Mouse (Mus musculus) kidney, embryonic 16.5 days (tissue): ENCODE data around the gene Atp5d. TPM values are rescaled to one million over a fixed set of nuclear protein-coding genes. Genes with fewer than 3 reads are reported as not detected.

Experiments
- ATAC-seq: fragments of 200-750 bp; cut with Nextera tagmentation; 2 replicates; pipeline ENCODE4 v1.8.0; 2017; ENCODE audit warnings: moderate TSS enrichment; ENCODE audit not compliant: low FRiP score, low TSS enrichment
- H3K27ac ChIP-seq: fragments of 300-500 bp; sonication (generic); 2 replicates; pipeline ENCODE4 v1.5.1; 2014; ENCODE audit warnings: low read length
- H3K27me3 ChIP-seq: fragments of 300-500 bp; sonication (generic); 2 replicates; pipeline ENCODE4 v1.6.1; 2014; ENCODE audit warnings: low read length, control low read depth, mixed read lengths; ENCODE audit not compliant: insufficient read depth
- H3K36me3 ChIP-seq: fragments of 300-500 bp; sonication (generic); 2 replicates; pipeline ENCODE4 v1.6.1; 2014; ENCODE audit warnings: low read length, control low read depth, mixed read lengths; ENCODE audit not compliant: insufficient read depth
- H3K4me1 ChIP-seq: fragments of 300-500 bp; sonication (generic); 2 replicates; pipeline ENCODE4 v1.6.1; 2014; ENCODE audit warnings: low read length, control low read depth, mixed read lengths; ENCODE audit not compliant: insufficient read depth
- H3K4me2 ChIP-seq: fragments of 300-500 bp; sonication (generic); replicated peaks from 2 replicates; pipeline ENCODE4 v1.6.1; 2014; ENCODE audit warnings: low read depth, low read length
- H3K4me3 ChIP-seq: fragments of 300-500 bp; sonication (generic); 2 replicates; pipeline ENCODE4 v1.5.1; 2014; ENCODE audit warnings: mild to moderate bottlenecking, low read length
- H3K9ac ChIP-seq: fragments of 300-500 bp; sonication (generic); replicated peaks from 2 replicates; pipeline ENCODE4 v1.6.1; 2014; ENCODE audit warnings: low read length
- H3K9me3 ChIP-seq: fragments of 300-500 bp; sonication (generic); 2 replicates; pipeline ENCODE4 v1.6.1; 2016; ENCODE audit warnings: low read length, control low read depth
- WGBS: fragments of 180-500 bp; shearing (Covaris S2); extraction: QIAGEN DNeasy Blood & Tissue Kit; methylation state at CpG from one replicate; pipeline ENCODE4 v1.1.7; 2014; 5-methylcytosine and 5-hydroxymethylcytosine counted together
- polyA plus RNA-seq: library from polyadenylated mRNA; unstranded; fragments of >200 nt; fragmentation: Nextera tagmentation; extraction: Ambion mirVana; gene quantifications from 2 replicates; pipeline ENCODE4 v1.2.1, GENCODE M21; 2015

The Atp5d gene
- polyA plus RNA-seq, 1 experiment from 2014 or later, result 676 TPM

DNA sequence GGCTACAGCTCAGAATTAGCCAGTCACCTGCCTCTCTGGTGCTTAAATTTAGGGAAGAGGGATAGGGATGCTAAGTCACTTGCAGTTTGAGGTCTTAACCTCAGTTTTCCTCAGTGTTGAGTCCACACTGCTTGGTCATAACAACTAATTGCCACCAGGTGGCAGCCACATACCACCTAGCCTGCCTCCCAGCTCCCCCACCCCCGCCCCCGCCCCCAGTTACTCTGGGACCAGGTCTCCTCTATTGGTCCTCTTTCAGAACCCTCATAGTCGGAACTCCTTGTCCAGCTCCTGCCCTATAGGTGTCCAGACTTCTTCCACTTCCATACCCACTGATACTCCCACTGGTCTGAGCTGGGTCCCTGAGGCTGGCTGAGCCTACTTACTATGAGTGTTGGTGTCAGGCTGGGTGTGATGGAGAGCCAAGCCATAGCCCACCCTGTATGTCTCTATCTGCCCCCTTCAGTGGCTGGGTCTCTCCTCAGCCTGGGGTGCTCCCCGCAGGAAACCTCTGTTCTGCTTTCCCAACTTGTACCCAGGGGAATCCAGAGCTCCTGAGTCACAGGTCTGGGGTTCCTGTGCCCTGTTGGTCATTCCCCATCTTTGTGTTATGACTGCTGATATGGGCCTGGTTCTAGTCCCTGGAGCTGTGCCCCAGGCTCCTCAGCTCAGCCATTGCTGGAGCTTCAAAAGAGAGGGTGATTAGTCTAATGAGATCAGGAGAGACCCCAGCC is 37.3 kb downstream of the Atp5d start:
- H3K27ac ChIP-seq, result no peak overlapping the region
- no peak overlapping the region for H3K9ac ChIP-seq
- WGBS, result 25% methylated on average over 4 of the region's 4 CpGs

DNA sequence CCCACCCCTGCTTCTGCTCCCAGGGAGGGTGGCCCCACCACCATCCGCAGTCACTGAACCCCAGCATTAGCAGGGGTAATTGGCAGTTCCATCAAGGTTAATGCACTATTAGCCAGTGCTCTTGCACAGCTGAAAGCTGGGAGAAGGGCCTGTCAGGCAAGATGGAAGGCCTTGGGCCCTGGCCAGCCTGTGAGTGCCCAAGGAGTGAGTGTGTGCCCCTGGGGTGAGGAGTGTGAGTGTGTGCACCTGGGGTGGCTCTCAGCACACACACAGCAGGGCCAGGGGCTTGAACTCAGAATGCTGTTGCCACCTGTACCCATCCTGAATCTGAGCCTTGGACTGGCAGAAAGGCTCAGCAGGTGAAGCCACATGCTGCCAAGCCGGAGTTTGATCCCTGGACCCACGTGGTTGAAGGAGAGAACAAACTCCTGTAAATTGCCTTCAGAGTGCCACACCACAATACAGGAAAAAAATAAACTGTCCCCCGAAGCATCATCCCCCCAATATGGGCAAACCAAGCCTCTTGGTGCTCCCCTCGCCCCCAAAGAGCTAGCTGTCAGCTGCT is 37.9 kb downstream of the Atp5d start:
- Histone ChIP-seq H3K27ac (no peak overlapping the region), H3K4me2 (no peak overlapping the region), H3K4me1 (peaks cover 28% of the 10 kb centered on the region), H3K9ac (no peak overlapping the region), H3K27me3 (no peaks in the 10 kb centered on the region), H3K9me3 (no peaks in the 10 kb centered on the region), H3K36me3 (peaks cover 9% of the 10 kb centered on the region), H3K4me3 (no peak overlapping the region)
- no peak for ATAC-seq
- WGBS, result 73% methylated on average over 5 of the region's 5 CpGs

More for the DNA sequence above, 37.3 kb downstream of the Atp5d start:
- H3K9me3 ChIP-seq, result no peaks in the 10 kb centered on the region
- no peaks in the 10 kb centered on the region for H3K27me3 ChIP-seq
- no peak overlapping the region for H3K4me3 ChIP-seq
- H3K4me1 ChIP-seq, result peaks cover 23% of the 10 kb centered on the region
- no peak overlapping the region for H3K4me2 ChIP-seq
- ATAC-seq, result no peak
- H3K36me3 ChIP-seq, result peaks cover 16% of the 10 kb centered on the region

DNA sequence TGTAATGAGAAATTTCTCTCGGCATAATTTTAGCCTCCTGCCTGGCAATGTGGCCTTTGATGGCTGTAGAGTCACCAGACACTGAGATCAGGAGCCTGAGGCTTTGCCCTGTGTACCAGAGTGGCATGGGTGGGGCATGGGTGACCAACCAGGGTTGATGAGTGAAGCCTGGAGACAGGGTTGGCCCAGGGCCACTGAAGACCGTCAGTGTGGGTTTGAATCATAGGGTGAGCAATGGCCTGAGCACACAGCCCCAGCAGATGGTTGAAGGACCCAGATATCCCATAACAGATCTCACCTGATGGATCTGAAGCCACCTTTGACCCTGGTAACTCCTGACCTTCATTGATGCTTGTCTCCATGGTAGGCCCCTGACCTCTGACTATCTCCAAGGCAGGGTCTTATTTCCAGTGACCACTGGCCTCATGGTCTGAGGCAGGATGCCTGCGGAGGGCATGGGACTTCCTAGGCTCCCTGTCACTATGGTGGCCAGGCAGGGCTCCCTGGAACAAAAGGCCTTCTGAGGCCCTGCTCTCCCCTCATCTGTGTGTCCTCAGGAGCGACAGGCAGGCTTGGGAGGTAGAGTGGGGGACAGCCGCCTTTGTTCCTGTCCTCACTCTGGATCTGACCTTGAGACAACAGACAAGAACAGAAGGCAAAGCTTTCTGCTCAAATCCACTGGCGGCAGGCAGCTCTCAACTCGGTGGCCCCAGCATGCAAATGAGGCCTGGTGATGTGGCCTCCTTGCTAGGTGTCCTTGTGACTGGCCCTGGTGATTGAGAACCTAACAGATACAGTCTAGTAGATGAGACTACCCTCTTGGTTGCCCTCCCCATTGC is 39.2 kb downstream of the Atp5d start:
- ATAC-seq, result no peak
- peaks cover 16% of the 10 kb centered on the region for H3K4me1 ChIP-seq
- no peak overlapping the region for H3K9ac ChIP-seq
- no peak overlapping the region for H3K4me3 ChIP-seq
- H3K9me3 ChIP-seq, result no peaks in the 10 kb centered on the region
- H3K36me3 ChIP-seq, result peaks cover 3% of the 10 kb centered on the region; the same call in 1 of the 2 replicates
- no peak overlapping the region for H3K27ac ChIP-seq
- WGBS, result 70% methylated on average over 7 of the region's 7 CpGs
- no peaks in the 10 kb centered on the region for H3K27me3 ChIP-seq
- H3K4me2 ChIP-seq, result no peak overlapping the region

DNA sequence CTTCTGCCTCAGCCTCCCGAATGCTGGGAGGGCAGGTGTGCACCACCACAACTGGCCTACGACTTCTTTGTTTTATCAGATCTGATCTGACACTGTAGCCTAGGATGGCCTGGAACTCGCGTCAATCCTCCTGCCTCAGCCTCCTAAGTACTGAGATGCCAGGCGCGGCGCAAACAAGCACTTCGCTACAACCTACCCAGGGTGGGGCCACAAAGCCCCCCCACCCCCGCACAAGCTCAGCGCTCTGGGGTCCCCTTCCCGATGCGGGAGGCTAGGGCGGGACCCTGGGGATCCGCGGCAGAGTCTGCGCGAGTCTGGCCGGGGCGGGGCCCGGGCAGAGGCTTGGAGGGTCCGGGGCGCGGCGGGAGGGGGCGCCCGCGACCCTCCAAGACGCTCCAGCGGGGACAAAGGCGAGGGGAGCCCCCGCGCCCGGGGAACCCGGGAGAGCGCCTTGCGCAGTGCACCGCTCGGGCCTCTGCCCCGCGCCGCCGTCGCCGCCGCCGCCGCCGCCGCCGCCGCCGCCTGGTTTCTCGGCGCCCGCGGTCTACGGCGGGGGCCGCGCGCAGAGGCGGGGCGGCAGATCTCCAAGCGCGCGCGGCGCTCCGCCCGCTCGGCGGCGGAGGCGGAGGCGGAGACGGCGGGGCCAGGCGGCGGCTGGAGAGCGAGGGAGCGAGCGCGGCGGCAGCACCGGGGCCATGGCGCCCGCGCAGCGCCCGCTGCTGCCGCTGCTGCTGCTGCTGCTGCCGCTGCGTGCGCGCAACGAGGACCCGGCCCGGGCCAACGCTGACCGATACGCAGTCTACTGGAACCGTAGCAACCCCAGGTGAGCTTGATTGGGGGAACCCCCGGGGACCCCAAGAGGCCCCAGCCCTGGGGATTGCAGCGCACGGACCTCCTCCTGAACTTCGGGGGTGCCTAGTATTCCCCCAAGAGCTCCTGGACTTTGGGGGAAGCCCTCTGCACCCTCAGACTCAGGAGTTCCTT is 40.9 kb downstream of the Atp5d start, which contains the start of gene Efna2:
TSS of gene Efna2 (plus strand) at position 415 of the 984 bp plus-strand sequence.
- H3K27ac ChIP-seq, result peak within 1 kb of the TSS; percentile 23; the same call in 1 of the 2 replicates

DNA sequence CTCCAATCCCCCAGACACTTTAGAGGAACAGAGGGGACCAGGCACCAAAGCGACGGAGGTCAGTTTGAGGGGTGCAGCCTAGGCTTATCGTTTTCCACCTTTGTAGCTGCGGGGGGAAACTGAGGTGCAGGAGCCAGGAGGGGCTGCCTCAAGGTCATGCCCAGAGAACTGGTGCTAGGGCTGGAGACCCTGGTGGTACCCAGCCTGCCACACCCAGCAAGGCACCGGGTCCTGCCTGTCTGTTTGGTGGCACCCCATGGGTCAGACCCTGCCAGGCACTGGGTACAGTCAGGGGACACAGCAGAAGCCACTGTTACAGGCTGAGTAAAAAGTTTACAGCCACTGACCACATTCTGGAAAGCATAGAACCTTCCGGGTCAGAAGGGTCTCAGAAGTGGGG is 41.9 kb downstream of the Atp5d start:
- Histone ChIP-seq H3K36me3 (peaks cover 3% of the 10 kb centered on the region; the same call in 1 of the 2 replicates), H3K9ac (peak overlapping the region; percentile 75), H3K4me1 (peaks cover 15% of the 10 kb centered on the region), H3K4me2 (peak overlapping the region; percentile 71), H3K9me3 (no peaks in the 10 kb centered on the region), H3K4me3 (peak overlapping the region; percentile 53), H3K27ac (no peak overlapping the region), H3K27me3 (no peaks in the 10 kb centered on the region)
- 50% methylated on average over 6 of the region's 6 CpGs for WGBS
- ATAC-seq, result no peak

More for the DNA sequence above, 40.9 kb downstream of the Atp5d start, which contains the start of gene Efna2:
- WGBS, result 2% methylated on average over 68 of the region's 106 CpGs
- Histone ChIP-seq H3K9me3 (no peaks in the 10 kb centered on the region), H3K4me2 (peak within 1 kb of the TSS; percentile 71), H3K4me3 (peak within 1 kb of the TSS; percentile 53), H3K4me1 (peaks cover 15% of the 10 kb centered on the region), H3K27me3 (no peaks in the 10 kb centered on the region), H3K36me3 (peaks cover 3% of the 10 kb centered on the region; the same call in 1 of the 2 replicates), H3K9ac (peak within 1 kb of the TSS; percentile 75)
- ATAC-seq, result peak; percentile 58

DNA sequence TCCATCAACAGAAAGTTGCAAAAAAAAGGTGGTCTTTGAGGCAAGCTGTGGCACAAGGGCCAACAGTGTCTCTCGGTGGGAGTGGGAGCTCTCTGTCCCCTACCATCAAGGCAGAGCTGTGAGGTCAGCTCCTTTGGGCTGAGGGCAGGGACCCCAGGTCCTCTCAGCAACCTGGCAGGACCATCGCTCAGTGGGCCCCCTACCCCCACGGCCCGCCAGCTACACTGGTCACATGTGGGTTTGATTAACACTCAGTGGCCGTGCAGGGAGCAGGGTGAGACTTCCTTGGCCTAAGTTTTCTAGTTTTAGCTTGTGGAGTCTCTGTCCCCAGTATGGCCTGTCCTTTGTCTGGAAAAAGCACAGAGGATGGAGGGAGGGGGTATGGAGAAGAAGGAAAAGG is 42.4 kb downstream of the Atp5d start:
- Histone ChIP-seq H3K4me1 (peaks cover 15% of the 10 kb centered on the region), H3K9me3 (no peaks in the 10 kb centered on the region), H3K27me3 (no peaks in the 10 kb centered on the region; the same call in 1 of the 2 replicates), H3K36me3 (peaks cover 3% of the 10 kb centered on the region; the same call in 1 of the 2 replicates), H3K27ac (no peak overlapping the region), H3K4me3 (peak overlapping the region; percentile 53; the same call in 1 of the 2 replicates), H3K9ac (peak overlapping the region; percentile 75), H3K4me2 (peak overlapping the region; percentile 71)
- WGBS, result 38% methylated on average over 5 of the region's 5 CpGs
- ATAC-seq, result no peak

DNA sequence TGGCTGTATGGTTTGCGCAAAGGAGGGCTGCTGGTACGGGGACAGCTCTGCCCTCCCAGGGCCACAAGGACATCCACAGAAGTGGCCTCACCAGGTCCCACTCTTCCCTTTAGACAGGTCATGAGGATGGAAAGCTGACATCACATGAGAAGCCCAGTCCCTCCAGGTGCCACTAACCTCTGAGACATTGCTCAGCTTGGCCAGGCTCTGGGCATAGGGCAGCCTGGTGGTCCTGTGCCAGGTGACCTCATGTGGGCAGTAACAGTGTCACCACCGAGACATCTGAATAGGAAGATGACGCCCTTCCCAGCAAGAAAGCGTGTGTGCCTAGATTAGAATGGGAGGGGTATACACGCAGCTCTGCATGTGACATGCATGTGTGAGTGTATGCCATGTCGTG is 44.1 kb downstream of the Atp5d start:
- Histone ChIP-seq H3K4me2 (no peak overlapping the region), H3K36me3 (peaks cover 3% of the 10 kb centered on the region; the same call in 1 of the 2 replicates), H3K9ac (no peak overlapping the region), H3K4me3 (no peak overlapping the region), H3K27me3 (no peaks in the 10 kb centered on the region; the same call in 1 of the 2 replicates), H3K4me1 (peaks cover 15% of the 10 kb centered on the region), H3K9me3 (no peaks in the 10 kb centered on the region), H3K27ac (no peak overlapping the region)
- no peak for ATAC-seq
- 88% methylated on average over 7 of the region's 7 CpGs for WGBS

DNA sequence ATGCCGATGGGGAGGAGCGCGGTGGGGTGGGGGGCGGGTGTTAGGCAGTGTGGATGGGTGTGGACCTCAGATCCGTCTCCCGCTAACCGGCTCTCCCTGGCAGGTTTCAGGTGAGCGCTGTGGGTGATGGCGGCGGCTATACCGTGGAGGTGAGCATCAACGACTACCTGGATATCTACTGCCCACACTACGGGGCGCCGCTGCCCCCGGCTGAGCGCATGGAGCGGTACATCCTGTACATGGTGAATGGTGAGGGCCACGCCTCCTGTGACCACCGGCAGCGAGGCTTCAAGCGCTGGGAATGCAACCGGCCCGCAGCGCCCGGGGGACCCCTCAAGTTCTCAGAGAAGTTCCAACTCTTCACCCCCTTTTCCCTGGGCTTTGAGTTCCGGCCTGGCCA is 48.2 kb downstream of the Atp5d start:
- Histone ChIP-seq H3K4me3 (no peak overlapping the region), H3K36me3 (peaks cover 5% of the 10 kb centered on the region; the same call in 1 of the 2 replicates), H3K9ac (no peak overlapping the region), H3K4me2 (no peak overlapping the region), H3K27me3 (peaks cover 31% of the 10 kb centered on the region), H3K4me1 (peaks cover 12% of the 10 kb centered on the region), H3K27ac (no peak overlapping the region), H3K9me3 (no peaks in the 10 kb centered on the region)
- 40% methylated on average over 27 of the region's 27 CpGs for WGBS
- ATAC-seq, result no peak

DNA sequence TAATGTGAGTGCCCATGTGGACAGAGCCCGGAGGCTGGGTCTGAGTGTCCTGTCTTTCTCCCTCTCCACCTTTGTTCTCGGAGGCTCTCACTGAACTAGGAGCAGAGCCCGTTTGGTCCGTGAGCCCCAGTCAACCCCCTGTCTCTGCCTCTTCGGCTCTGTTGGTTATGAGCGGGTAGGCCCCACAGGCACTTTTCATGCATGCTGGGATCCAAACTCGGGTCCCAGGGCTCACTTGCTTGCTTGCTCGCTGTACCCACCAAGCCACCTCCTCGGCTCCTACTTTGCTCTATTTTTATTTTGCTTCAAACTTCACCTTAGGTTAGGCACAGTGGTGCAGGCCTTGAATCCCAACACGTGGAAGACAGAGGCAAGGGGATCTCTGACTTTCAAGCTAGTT is 49.3 kb downstream of the Atp5d start:
- peaks cover 12% of the 10 kb centered on the region for H3K4me1 ChIP-seq
- no peak overlapping the region for H3K27ac ChIP-seq
- H3K9ac ChIP-seq, result no peak overlapping the region
- no peaks in the 10 kb centered on the region for H3K9me3 ChIP-seq
- no peak overlapping the region for H3K4me3 ChIP-seq
- no peak for ATAC-seq
- 0 out of 2 replicates have a peak, but pooled peaks cover 2% of the 10 kb centered on the region for H3K36me3 ChIP-seq
- peaks cover 35% of the 10 kb centered on the region for H3K27me3 ChIP-seq
- no peak overlapping the region for H3K4me2 ChIP-seq
- 85% methylated on average over 10 of the region's 10 CpGs for WGBS
